ENCODE assay signal across 8 mouse cellular contexts in genomic region chr2:132847581-132847980, GRCm38 (mm10). TPM values are rescaled to one million over a fixed set of nuclear protein-coding genes. Genes with fewer than 3 reads are reported as not detected.
DNase-seq lines count a peak whose midpoint lies in the region; ATAC-seq and TF ChIP-seq lines count a peak whose summit lies in the region.

No protein-coding gene starts in this region.

- peak overlapping the region; percentile 76 for H3K4me3 ChIP-seq in kidney, adult 2 months (ENCODE audit: insufficient read depth, low read depth, low read length)
- H3K4me3 ChIP-seq in forebrain, embryonic 15.5 days: peak overlapping the region; percentile 99
- peak overlapping the region; percentile 75 for H3K4me3 ChIP-seq in limb, embryonic 14.5 days (replicated peaks; ENCODE audit: low read length)

- H3K9me3 ChIP-seq in forebrain, embryonic 15.5 days: no peaks in the 10 kb centered on the region
- no peaks in the 10 kb centered on the region for H3K9me3 ChIP-seq in limb, embryonic 14.5 days (ENCODE audit: control insufficient read depth, low read length)

- TF ChIP-seq CTCF in kidney, adult 2 months (conservative IDR thresholded peaks at IDR 0.05; ENCODE audit: insufficient read depth, insufficient read length, low read depth, low read length): no peak

- peak; percentile 23 for DNase-seq in kidney, adult 2 months
- DNase-seq in kidney, postnatal 14 days: no peak
- DNase-seq in R1 (ENCODE audit: low read depth, low spot score): peak; percentile 36
- no peak for DNase-seq in limb, embryonic 14.5 days (ENCODE audit: low spot score)
- peak; percentile 4 for DNase-seq in retina, postnatal 1 day
- no peak for DNase-seq in urinary bladder, postnatal 36 days (ENCODE audit: low spot score in 2 of 2)
- no peak for DNase-seq in B cell, adult 2 months

- peaks cover 12% of the 10 kb centered on the region for H3K4me1 ChIP-seq in kidney, adult 2 months (ENCODE audit: control insufficient read depth, insufficient read depth, low read length)
- H3K4me1 ChIP-seq in forebrain, embryonic 15.5 days: peaks cover 25% of the 10 kb centered on the region
- H3K4me1 ChIP-seq in limb, embryonic 14.5 days (ENCODE audit: control insufficient read depth, insufficient read depth, low read length): peaks cover 7% of the 10 kb centered on the region

- ATAC-seq in forebrain, embryonic 15.5 days (replicated peaks): no peak
- ATAC-seq in limb, embryonic 14.5 days (ENCODE audit: low FRiP score, low read depth): no peak

- WGBS in kidney, adult 2 months: 16% methylated on average over 7 of the region's 7 CpGs
- 43% methylated on average over 7 of the region's 7 CpGs for WGBS in forebrain, embryonic 15.5 days
- WGBS in limb, embryonic 14.5 days: 26% methylated on average over 7 of the region's 7 CpGs

- H3K36me3 ChIP-seq in kidney, adult 2 months (ENCODE audit: control insufficient read depth, insufficient read depth, low read length): no peaks in the 10 kb centered on the region; the same call in 1 of the 2 replicates
- H3K36me3 ChIP-seq in forebrain, embryonic 15.5 days: peaks cover 12% of the 10 kb centered on the region; the same call in 1 of the 2 replicates
- peaks cover 15% of the 10 kb centered on the region; the same call in 1 of the 2 replicates for H3K36me3 ChIP-seq in limb, embryonic 14.5 days (ENCODE audit: control insufficient read depth, insufficient read depth, low read length)

- H3K27ac ChIP-seq in kidney, adult 2 months (ENCODE audit: insufficient read depth, low read depth, low read length): no peak overlapping the region
- H3K27ac ChIP-seq in forebrain, embryonic 15.5 days (replicated peaks): no peak overlapping the region
- H3K27ac ChIP-seq in limb, embryonic 14.5 days (replicated peaks; ENCODE audit: low read depth, low read length): no peak overlapping the region

- H3K27me3 ChIP-seq in kidney, adult 2 months (replicated peaks; ENCODE audit: control insufficient read depth, insufficient read depth, low read length): no peaks in the 10 kb centered on the region
- H3K27me3 ChIP-seq in forebrain, embryonic 15.5 days: no peaks in the 10 kb centered on the region
- H3K27me3 ChIP-seq in limb, embryonic 14.5 days (ENCODE audit: control insufficient read depth, insufficient read depth, low read length): no peaks in the 10 kb centered on the region

- no peak for TF ChIP-seq POLR2A in kidney, adult 2 months (IDR thresholded peaks at IDR 0.05; ENCODE audit: low read depth, low read length)
- TF ChIP-seq POLR2A in limb, embryonic 14.5 days (IDR thresholded peaks at IDR 0.05; ENCODE audit: borderline replicate concordance, extremely low read depth, insufficient read depth, insufficient read length): no peak

- H3K4me2 ChIP-seq in forebrain, embryonic 15.5 days (replicated peaks): peak overlapping the region; percentile 80
- peak overlapping the region; percentile 76 for H3K4me2 ChIP-seq in limb, embryonic 14.5 days (replicated peaks; ENCODE audit: low read depth, low read length, severe bottlenecking)

- peak overlapping the region; percentile 88 for H3K9ac ChIP-seq in forebrain, embryonic 15.5 days (replicated peaks)
- peak overlapping the region; percentile 91 for H3K9ac ChIP-seq in limb, embryonic 14.5 days (ENCODE audit: low read depth, low read length, severe bottlenecking)

RNA-seq across cellular contexts. Expression of gene Crls1, which starts 1.1 kb away (rescaled TPM):
- polyA plus RNA-seq in kidney, adult 2 months (2012; rRNA removed): 32.6 and 37.4 TPM in 2 replicates
- polyA plus RNA-seq in forebrain, embryonic 15.5 days (2015; fragmentation: Nextera tagmentation; extraction: Ambion mirVana): 17.3 and 20.1 TPM in 2 replicates
- 33.5 and 40.0 TPM in 2 replicates for polyA plus RNA-seq in limb, embryonic 14.5 days (2012; rRNA removed)
- 33.9 and 35.5 TPM in 2 replicates for polyA plus RNA-seq in limb, embryonic 14.5 days (2014; fragmentation: Nextera tagmentation; extraction: Ambion mirVana)

RNA-seq across cellular contexts. Expression of gene Mcm8, which starts 31.6 kb away (rescaled TPM):
- 0.77 and 0.88 TPM in 2 replicates for polyA plus RNA-seq in kidney, adult 2 months (2012; rRNA removed)
- 8.7 and 8.8 TPM in 2 replicates for polyA plus RNA-seq in forebrain, embryonic 15.5 days (2015; fragmentation: Nextera tagmentation; extraction: Ambion mirVana)
- 8.7 and 9.6 TPM in 2 replicates for polyA plus RNA-seq in limb, embryonic 14.5 days (2012; rRNA removed)
- 9.1 and 13.8 TPM in 2 replicates for polyA plus RNA-seq in limb, embryonic 14.5 days (2014; fragmentation: Nextera tagmentation; extraction: Ambion mirVana)

RNA-seq across cellular contexts. Expression of gene Trmt6, which starts 31.7 kb away (rescaled TPM):
- polyA plus RNA-seq in kidney, adult 2 months (2012; rRNA removed): 2.9 and 4.3 TPM in 2 replicates
- polyA plus RNA-seq in forebrain, embryonic 15.5 days (2015; fragmentation: Nextera tagmentation; extraction: Ambion mirVana): 28.0 and 31.7 TPM in 2 replicates
- polyA plus RNA-seq in limb, embryonic 14.5 days (2012; rRNA removed): 17.3 and 22.1 TPM in 2 replicates
- polyA plus RNA-seq in limb, embryonic 14.5 days (2014; fragmentation: Nextera tagmentation; extraction: Ambion mirVana): 27.7 and 29.1 TPM in 2 replicates

RNA-seq across cellular contexts. Expression of gene Lrrn4, which starts 33.1 kb away (rescaled TPM):
- 0.79 and 0.86 TPM in 2 replicates for polyA plus RNA-seq in kidney, adult 2 months (2012; rRNA removed)
- polyA plus RNA-seq in forebrain, embryonic 15.5 days (2015; fragmentation: Nextera tagmentation; extraction: Ambion mirVana): 0.06 and 0.19 TPM in 2 replicates
- polyA plus RNA-seq in limb, embryonic 14.5 days (2012; rRNA removed): 0.31 and 0.36 TPM in 2 replicates
- polyA plus RNA-seq in limb, embryonic 14.5 days (2014; fragmentation: Nextera tagmentation; extraction: Ambion mirVana): 0.32 and 0.51 TPM in 2 replicates

Comparison
In these comparisons a context has a peak if more than half of its experiments do, and no peak if none do; other contexts are left out.
1. DNase-seq: peak in kidney, adult 2 months (single experiment), R1 (single experiment) and retina, postnatal 1 day (single experiment); none in kidney, postnatal 14 days (single experiment), limb, embryonic 14.5 days (single experiment), urinary bladder, postnatal 36 days (0 of 2) and B cell, adult 2 months (0 of 2).
2. Peak in every context shown above with its lines, with median percentiles within 50 percentile points of each other: H3K4me3 ChIP-seq.